8 mouse cellular contexts compared by ENCODE assay signal in genomic region chr11:39794183-39794652, GRCm38 (mm10).
DNase-seq lines count a peak whose midpoint lies in the region; ATAC-seq and TF ChIP-seq lines count a peak whose summit lies in the region.

No protein-coding gene starts in this region.

- H3K4me3 ChIP-seq in kidney, adult 2 months (ENCODE audit: insufficient read depth, low read depth, low read length): no peak overlapping the region
- peak overlapping the region; percentile 37 for H3K4me3 ChIP-seq in embryonic facial prominence, embryonic 12.5 days
- peak overlapping the region; percentile 37 for H3K4me3 ChIP-seq in hindbrain, embryonic 16.5 days (ENCODE audit: low read length)
- peak overlapping the region; percentile 25 for H3K4me3 ChIP-seq in limb, embryonic 15.5 days

- WGBS in kidney, adult 2 months: 6% methylated on average over 14 of the region's 14 CpGs
- WGBS in embryonic facial prominence, embryonic 12.5 days: 5% methylated on average over 14 of the region's 14 CpGs
- WGBS in hindbrain, embryonic 16.5 days: under 1% methylated on average over 14 of the region's 14 CpGs
- WGBS in limb, embryonic 15.5 days: 2% methylated on average over 14 of the region's 14 CpGs

- no peaks in the 10 kb centered on the region for H3K9me3 ChIP-seq in embryonic facial prominence, embryonic 12.5 days
- no peaks in the 10 kb centered on the region for H3K9me3 ChIP-seq in hindbrain, embryonic 16.5 days (ENCODE audit: control insufficient read depth, low read length)
- no peaks in the 10 kb centered on the region for H3K9me3 ChIP-seq in limb, embryonic 15.5 days

- H3K4me1 ChIP-seq in kidney, adult 2 months (ENCODE audit: control insufficient read depth, insufficient read depth, low read length): no peaks in the 10 kb centered on the region
- no peaks in the 10 kb centered on the region for H3K4me1 ChIP-seq in embryonic facial prominence, embryonic 12.5 days
- peaks cover 4% of the 10 kb centered on the region for H3K4me1 ChIP-seq in hindbrain, embryonic 16.5 days (ENCODE audit: control insufficient read depth, insufficient read depth, low read depth, low read length)
- H3K4me1 ChIP-seq in limb, embryonic 15.5 days: 0 out of 2 replicates have a peak, but pooled peaks cover 2% of the 10 kb centered on the region

- H3K9ac ChIP-seq in embryonic facial prominence, embryonic 12.5 days: peak overlapping the region; percentile 45
- H3K9ac ChIP-seq in hindbrain, embryonic 16.5 days (ENCODE audit: low read depth, low read length): peak overlapping the region; percentile 55
- no peak overlapping the region for H3K9ac ChIP-seq in limb, embryonic 15.5 days

- no peak for TF ChIP-seq CTCF in kidney, adult 2 months (conservative IDR thresholded peaks at IDR 0.05; ENCODE audit: insufficient read depth, insufficient read length, low read depth, low read length)

- TF ChIP-seq POLR2A in kidney, adult 2 months (IDR thresholded peaks at IDR 0.05; ENCODE audit: low read depth, low read length): no peak

- DNase-seq in kidney, postnatal 4 days: peak; percentile 2 to 3
- no peak for DNase-seq in kidney, adult 2 months
- DNase-seq in right cerebral cortex, postnatal 25 days: peak; percentile 11
- DNase-seq in gastrocnemius, adult 8-10 months (ENCODE audit: low spot score in 2 of 2): no peak
- DNase-seq in urinary bladder, postnatal 36 days (ENCODE audit: low spot score in 2 of 2): no peak

- no peak overlapping the region for H3K27ac ChIP-seq in kidney, adult 2 months (ENCODE audit: insufficient read depth, low read depth, low read length)
- H3K27ac ChIP-seq in embryonic facial prominence, embryonic 12.5 days: no peak overlapping the region
- H3K27ac ChIP-seq in hindbrain, embryonic 16.5 days (ENCODE audit: low read depth, low read length): no peak overlapping the region
- H3K27ac ChIP-seq in limb, embryonic 15.5 days: no peak overlapping the region

- no peaks in the 10 kb centered on the region; the same call in 1 of the 2 replicates for H3K27me3 ChIP-seq in kidney, adult 2 months (replicated peaks; ENCODE audit: control insufficient read depth, insufficient read depth, low read length)
- no peaks in the 10 kb centered on the region for H3K27me3 ChIP-seq in embryonic facial prominence, embryonic 12.5 days
- no peaks in the 10 kb centered on the region for H3K27me3 ChIP-seq in hindbrain, embryonic 16.5 days (replicated peaks; ENCODE audit: control insufficient read depth, insufficient read depth, low read length)
- H3K27me3 ChIP-seq in limb, embryonic 15.5 days: no peaks in the 10 kb centered on the region

- H3K36me3 ChIP-seq in kidney, adult 2 months (ENCODE audit: control insufficient read depth, insufficient read depth, low read length): no peaks in the 10 kb centered on the region
- no peaks in the 10 kb centered on the region for H3K36me3 ChIP-seq in embryonic facial prominence, embryonic 12.5 days
- H3K36me3 ChIP-seq in hindbrain, embryonic 16.5 days (ENCODE audit: control insufficient read depth, insufficient read depth, low read length): no peaks in the 10 kb centered on the region
- H3K36me3 ChIP-seq in limb, embryonic 15.5 days: no peaks in the 10 kb centered on the region

- peak overlapping the region; percentile 54 for H3K4me2 ChIP-seq in embryonic facial prominence, embryonic 12.5 days (replicated peaks)
- peak overlapping the region; percentile 67 for H3K4me2 ChIP-seq in hindbrain, embryonic 16.5 days (ENCODE audit: low read length)
- peak overlapping the region; percentile 44 for H3K4me2 ChIP-seq in limb, embryonic 15.5 days

- peak; percentile 75; the same call in 1 of the 2 replicates for ATAC-seq in embryonic facial prominence, embryonic 12.5 days (ENCODE audit: insufficient number of reproducible peaks, insufficient read depth, low FRiP score, low TSS enrichment)
- ATAC-seq in hindbrain, embryonic 16.5 days: peak; percentile 94
- ATAC-seq in limb, embryonic 15.5 days (ENCODE audit: insufficient number of reproducible peaks, low FRiP score, low TSS enrichment, low read depth): no peak

Comparison
In these comparisons a context has a peak if more than half of its experiments do, and no peak if none do; other contexts are left out.
1. DNase-seq: peak in kidney, postnatal 4 days (2 of 2) and right cerebral cortex, postnatal 25 days (single experiment); none in kidney, adult 2 months (single experiment), gastrocnemius, adult 8-10 months (0 of 2) and urinary bladder, postnatal 36 days (0 of 2).
2. Peak in every context shown above with its lines, with median percentiles within 50 percentile points of each other: H3K4me2 ChIP-seq.